Mouse (Mus musculus) heart, embryonic 13.5 days (tissue): ENCODE measurements around the gene Procr. TPM values are rescaled to one million over a fixed set of nuclear protein-coding genes. Genes with fewer than 3 reads are reported as not detected.

Experiments
- polyA plus RNA-seq: library from polyadenylated mRNA; unstranded; fragments of >200 nt; fragmentation: Nextera tagmentation; extraction: Ambion mirVana; gene quantifications from 2 replicates; pipeline ENCODE4 v1.2.1, GENCODE M21; 2015

Gene Procr
- polyA plus RNA-seq, 1 experiment from 2014 or later = 9.1 TPM

Other genes with a start within 250 kb of the Procr start
- 13.1 and 14.4 TPM in 2 replicates for gene Acss2, start 233.2 kb upstream of the Procr start, polyA plus RNA-seq
- gene Ggt7, start 232.9 kb upstream of the Procr start, polyA plus RNA-seq = 2.0 and 3.1 TPM in 2 replicates
- gene Gss, start 158.3 kb upstream of the Procr start, polyA plus RNA-seq = 24.2 and 25.6 TPM in 2 replicates
- 17.7 and 21.2 TPM in 2 replicates for gene Myh7b, start 139.9 kb upstream of the Procr start, polyA plus RNA-seq
- gene Trpc4ap, start 58.7 kb upstream of the Procr start, polyA plus RNA-seq = 87.0 and 93.9 TPM in 2 replicates
- 23.1 and 25.4 TPM in 2 replicates for gene Edem2, start 21.6 kb upstream of the Procr start, polyA plus RNA-seq
- not detected in 2 replicates for gene Gm17581, start 15.3 kb upstream of the Procr start, polyA plus RNA-seq
- 0.04 TPM in 1 of 2 replicates, not detected in the other for gene Mmp24, start 24.2 kb downstream of the Procr start, polyA plus RNA-seq
- 10.8 and 12.0 TPM in 2 replicates for gene BC029722, start 68.3 kb downstream of the Procr start, polyA plus RNA-seq
- gene Eif6, start 75.8 kb downstream of the Procr start, polyA plus RNA-seq = 127 and 152 TPM in 2 replicates
- gene Fam83c, start 83.7 kb downstream of the Procr start, polyA plus RNA-seq = 0.06 and 0.09 TPM in 2 replicates
- 99.7 and 108 TPM in 2 replicates for gene Uqcc1, start 179.2 kb downstream of the Procr start, polyA plus RNA-seq
- gene Gm15557, start 189.6 kb downstream of the Procr start, polyA plus RNA-seq = not detected in 2 replicates
- gene Gdf5, start 194.2 kb downstream of the Procr start, polyA plus RNA-seq = 0.37 and 0.64 TPM in 2 replicates
- 9.4 and 9.6 TPM in 2 replicates for gene Cep250, start 205.3 kb downstream of the Procr start, polyA plus RNA-seq